Mouse (Mus musculus): ENCODE data around the gene Vmn2r91.
"Not testable (repeated sequence)": the region's sequence is repeated elsewhere in the genome, so short reads cannot be mapped to it uniquely, and the experiment has no call there.

Gene Vmn2r91

GRCm38 (mm10) chr17:18084716-18085115 lies at the start of gene Vmn2r91:
Gene Vmn2r91, plus strand, starts transcription at chr17:18085016.
- DNase-seq = not testable (repeated sequence)

- DNase-seq = no peak
Measured at GRCm38 (mm10) chr17:18049124-18049523, 35.7 kb upstream of the Vmn2r91 start, which contains the start of gene Vmn2r124. Gene Vmn2r124, plus strand, starts transcription at chr17:18049424.

- not testable (repeated sequence) for DNase-seq
Measured at GRCm38 (mm10) chr17:18095626-18096025, 10.8 kb downstream of the Vmn2r91 start.

GRCm38 (mm10) chr17:18102265-18102664 lies 17.4 kb downstream of the Vmn2r91 start:
- DNase-seq = peak; percentile 18

- not testable (repeated sequence) for DNase-seq
Measured at GRCm38 (mm10) chr17:18151587-18151986, 66.8 kb downstream of the Vmn2r91 start, which contains the start of gene Vmn2r92. Gene Vmn2r92, plus strand, starts transcription at chr17:18151887.

- DNase-seq = not testable (repeated sequence)
Measured at GRCm38 (mm10) chr17:18161194-18161593, 76.4 kb downstream of the Vmn2r91 start.
